Mouse (Mus musculus) yolk sac, embryonic 10.5 days (tissue): ENCODE measurements at regions not wholly inside any gene's neighbourhood (a gene's known extent, or its start where the extent isn't known, plus 50 kb on each side); places are given as distances from the start of the nearest gene placed in this dataset.

ENCODE experiments used
- DNase-seq: peaks from one replicate; pipeline ENCODE4 v3.0.0-alpha.2; 2017; ENCODE audit warnings: low spot score

DNA sequence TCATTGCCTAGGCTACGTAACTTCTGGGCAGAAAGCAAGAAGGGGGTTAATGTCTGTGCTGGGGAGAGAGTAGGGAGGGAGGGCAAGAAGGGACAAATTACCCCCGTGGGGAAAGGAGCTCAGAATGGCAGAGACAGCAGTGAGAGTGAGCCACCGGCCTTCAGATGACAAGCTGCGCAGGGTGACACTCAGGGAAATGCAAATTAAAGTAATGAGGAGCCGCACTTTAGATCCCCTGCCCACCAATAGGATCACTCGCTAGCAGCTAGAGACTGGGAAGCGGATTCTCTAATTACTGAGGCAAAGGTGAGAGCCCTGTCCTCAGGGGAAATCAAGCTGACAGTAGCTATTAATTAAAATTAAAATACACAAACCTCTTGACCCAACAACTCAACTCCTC is 202.5 kb downstream of the Arhgef10l start:
- no peak for DNase-seq

GRCm38 (mm10) chr4:140461317-140461716 is 204.5 kb downstream of the Arhgef10l start:
- no peak for DNase-seq

- no peak for DNase-seq
Observed at GRCm38 (mm10) chr4:140449062-140449461, 202.5 kb upstream of the Igsf21 start.

GRCm38 (mm10) chr4:140446455-140446854 is 199.9 kb upstream of the Igsf21 start:
- DNase-seq: no peak

- DNase-seq: no peak
Observed at GRCm38 (mm10) chr4:140445931-140446330, 199.3 kb upstream of the Igsf21 start.

- no peak for DNase-seq
Observed at GRCm38 (mm10) chr4:140443221-140443620, 196.6 kb upstream of the Igsf21 start.

DNA sequence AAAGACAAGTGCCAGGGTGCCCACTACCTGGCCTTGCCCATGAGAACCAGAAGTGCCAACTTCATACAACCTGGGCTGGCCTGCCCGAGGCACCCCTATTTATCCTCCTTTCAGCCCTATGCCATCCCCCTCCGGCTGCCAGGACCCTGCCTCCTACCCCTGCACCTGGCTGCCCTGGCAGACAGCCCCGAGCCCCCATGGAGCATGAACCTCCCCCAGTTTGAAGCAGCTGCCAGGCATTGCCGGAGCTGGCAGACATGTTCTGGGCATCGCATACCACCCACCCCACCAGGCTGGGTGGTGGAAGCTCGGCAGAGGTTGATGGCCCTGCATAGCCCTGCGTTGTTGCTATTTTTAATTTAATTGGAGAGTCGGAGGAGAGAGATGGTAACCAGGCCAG is 195.2 kb upstream of the Igsf21 start:
- DNase-seq: no peak

DNA sequence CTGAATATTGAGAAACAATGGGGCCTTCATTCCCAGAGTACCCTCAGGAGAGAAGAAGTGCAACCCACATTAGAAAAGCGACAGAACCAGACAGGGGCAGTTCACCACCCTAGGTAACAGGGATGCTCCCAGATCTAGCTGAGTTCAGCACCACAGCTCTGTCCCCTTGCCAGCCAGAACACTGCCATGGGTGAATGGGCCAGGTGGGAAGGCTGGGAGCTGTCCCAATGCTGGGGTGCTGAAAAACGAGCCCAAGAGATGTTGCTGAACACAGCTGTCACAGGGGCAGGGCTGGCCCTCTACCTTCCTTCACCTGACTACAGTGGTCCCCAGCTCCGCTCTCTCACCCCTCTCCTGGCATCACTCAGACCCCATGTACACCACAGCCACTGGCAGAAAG is 193.3 kb upstream of the Igsf21 start:
- peak; percentile 27 for DNase-seq

- DNase-seq: peak; percentile 82
Observed at GRCm38 (mm10) chr4:140436030-140436429, 189.4 kb upstream of the Igsf21 start.

- no peak for DNase-seq
Observed at GRCm38 (mm10) chr4:140433744-140434542, 187.4 kb upstream of the Igsf21 start.

GRCm38 (mm10) chr4:140432101-140432500 is 185.5 kb upstream of the Igsf21 start:
- no peak for DNase-seq

- no peak for DNase-seq
Observed at GRCm38 (mm10) chr4:140427039-140427438, 180.5 kb upstream of the Igsf21 start.

GRCm38 (mm10) chr4:140423791-140424190 is 177.2 kb upstream of the Igsf21 start:
- DNase-seq: no peak

- DNase-seq: peak; percentile 80
Observed at GRCm38 (mm10) chr4:140421926-140422585, 175.5 kb upstream of the Igsf21 start.

- peak; percentile 44 for DNase-seq
Observed at GRCm38 (mm10) chr4:140419720-140420412, 173.3 kb upstream of the Igsf21 start.

- DNase-seq: no peak
Observed at GRCm38 (mm10) chr4:140412312-140412930, 165.8 kb upstream of the Igsf21 start.

DNA sequence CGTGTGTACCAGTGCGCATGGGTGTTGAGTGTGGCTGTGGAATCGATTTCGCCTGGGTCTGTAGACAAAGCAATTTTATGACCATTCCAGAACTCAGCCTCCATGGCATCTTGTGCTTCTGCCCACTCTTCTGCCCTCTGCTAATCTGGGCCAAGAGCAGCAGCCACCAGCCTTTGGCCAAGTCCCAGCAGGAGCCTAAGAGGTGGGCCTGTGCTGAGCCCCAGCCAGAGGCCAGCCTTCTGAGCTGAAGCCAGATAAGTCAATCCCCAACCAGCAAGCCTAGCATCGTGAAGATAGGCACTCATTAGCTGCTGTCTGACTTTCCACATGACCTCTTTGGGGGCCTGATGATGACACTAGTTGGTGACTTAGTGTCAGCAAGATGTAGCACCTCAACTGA is 161.9 kb upstream of the Igsf21 start:
- no peak for DNase-seq

DNA sequence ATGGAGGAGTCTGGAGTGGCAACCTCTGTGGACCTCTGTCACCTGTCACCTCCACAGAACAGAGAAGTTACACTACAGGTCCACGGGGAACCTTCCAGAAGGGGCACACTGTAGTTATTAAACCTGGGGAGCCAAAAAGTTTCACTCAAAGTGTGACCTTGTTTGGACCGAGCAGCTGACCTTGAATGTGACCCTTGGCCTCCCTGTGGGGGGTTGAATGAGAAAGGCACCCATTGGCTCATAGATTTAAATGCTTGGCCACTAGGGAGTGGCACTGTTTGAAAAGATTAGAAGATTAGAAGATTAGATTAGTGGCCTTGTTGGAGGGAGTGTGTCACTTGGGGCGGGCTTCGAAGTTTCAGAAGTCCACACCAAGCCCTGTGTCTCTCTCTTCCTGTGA is 160.3 kb upstream of the Igsf21 start:
- DNase-seq: no peak

GRCm38 (mm10) chr4:140405993-140406881 is 159.7 kb upstream of the Igsf21 start:
- peak; percentile 17 for DNase-seq

DNA sequence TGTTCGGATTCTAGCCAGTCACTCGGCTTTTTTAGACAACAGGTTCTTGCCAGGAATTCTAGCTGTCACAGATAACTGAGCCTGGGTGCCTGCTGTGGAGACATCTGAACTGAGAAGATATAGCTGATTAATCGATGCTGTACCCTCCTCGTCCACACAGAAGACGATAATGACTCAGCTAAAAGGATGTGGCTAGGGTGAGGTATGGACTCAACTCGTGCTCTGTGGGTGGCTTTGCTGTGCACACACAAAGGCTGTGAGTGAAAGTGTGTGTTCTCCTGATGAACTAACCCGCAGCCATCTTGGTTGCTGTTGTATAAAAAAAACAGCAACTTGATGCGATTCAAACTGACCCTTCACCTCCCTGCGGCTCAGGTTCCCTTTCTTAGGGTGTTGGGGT is 158.8 kb upstream of the Igsf21 start:
- DNase-seq: no peak

GRCm38 (mm10) chr4:140403128-140403527 is 156.5 kb upstream of the Igsf21 start:
- no peak for DNase-seq
